Mouse (Mus musculus) heart, postnatal 25 days (tissue): ENCODE measurements around the gene Mmp11. TPM values are rescaled to one million over a fixed set of nuclear protein-coding genes. Genes with fewer than 3 reads are reported as not detected.
"Not testable (repeated sequence)": the region's sequence is repeated elsewhere in the genome, so short reads cannot be mapped to it uniquely, and the experiment has no call there.

Source experiments
- DNase-seq: peaks from one replicate; pipeline ENCODE4 v3.0.0; 2022; ENCODE audit warnings: low spot score
- intact Hi-C: fragments of 180-260 bp; cut with DNase I; formaldehyde crosslinking; loops from one replicate; pipeline ENCODE4 v1.15.1; 2025
- total RNA-seq, 2 experiments: library from RNA; stranded (reverse); gene quantifications; 2 replicates each; pipeline ENCODE4 v1.2.3; 2021

Gene Mmp11
- total RNA-seq, 2 experiments from 2014 or later = 5.0 to 8.1 TPM

DNA sequence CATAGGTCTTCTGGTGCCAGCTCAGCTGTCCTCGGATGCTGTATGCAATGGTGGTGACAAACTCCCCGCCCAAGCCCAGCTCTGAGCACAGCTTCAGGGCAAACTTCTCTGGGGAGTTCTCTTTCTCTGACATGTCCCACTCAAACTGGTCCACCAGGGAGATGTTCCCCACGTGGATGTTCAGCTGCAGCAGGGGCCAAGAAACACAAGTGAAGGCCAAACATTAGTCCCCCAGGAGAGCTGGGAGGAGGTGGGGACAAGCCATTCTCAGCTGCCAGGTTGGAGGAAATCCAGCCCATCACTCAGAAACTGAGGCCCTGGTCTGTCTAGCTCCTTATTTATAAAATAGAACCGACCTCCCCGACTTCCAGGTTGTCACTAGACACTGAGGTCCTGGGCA lies 31.9 kb downstream of the Mmp11 start:
- no peak for DNase-seq
- intact Hi-C loops = no loop called here

- DNase-seq = peak; percentile 72
- intact Hi-C loops = no loop called here
These were observed 37.5 kb downstream of the Mmp11 start for GRCm38 (mm10) chr10:75898846-75899245.

GRCm38 (mm10) chr10:75898039-75898564 lies 38.2 kb downstream of the Mmp11 start:
- no peak for DNase-seq
- intact Hi-C loops = no loop called here

GRCm38 (mm10) chr10:75897373-75897772 lies 38.9 kb downstream of the Mmp11 start:
- DNase-seq = no peak
- intact Hi-C loops = loop anchor here (1.0 kb wide), 1 partner anchor 54 kb away; no protein-coding TSS in a partner anchor

- DNase-seq = no peak
- intact Hi-C loops = no loop called here
These were observed 40.1 kb downstream of the Mmp11 start for GRCm38 (mm10) chr10:75896208-75896607.

DNA sequence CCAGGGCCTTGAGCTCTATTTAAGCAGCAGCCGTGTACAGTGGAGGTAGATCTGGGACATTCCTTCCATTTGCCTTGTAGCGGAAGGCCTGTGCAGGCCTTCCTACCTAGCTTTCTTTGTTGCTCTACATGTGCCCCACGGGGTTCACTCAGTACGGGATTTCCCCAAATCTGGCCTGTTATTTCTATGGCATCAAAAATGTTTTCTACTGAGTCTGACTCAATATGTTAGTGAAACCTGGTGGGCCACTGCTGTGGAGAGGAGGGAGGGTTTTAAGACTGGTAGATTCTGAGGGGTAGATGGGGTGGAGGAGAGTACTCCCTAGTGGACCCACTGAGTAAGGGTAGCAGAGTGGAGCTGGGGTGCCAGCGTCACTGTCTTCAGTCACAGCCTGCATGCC lies 40.6 kb downstream of the Mmp11 start:
- no peak for DNase-seq
- intact Hi-C loops = no loop called here

GRCm38 (mm10) chr10:75894601-75895000 lies 41.7 kb downstream of the Mmp11 start:
- intact Hi-C loops = no loop called here
- DNase-seq = no peak

DNA sequence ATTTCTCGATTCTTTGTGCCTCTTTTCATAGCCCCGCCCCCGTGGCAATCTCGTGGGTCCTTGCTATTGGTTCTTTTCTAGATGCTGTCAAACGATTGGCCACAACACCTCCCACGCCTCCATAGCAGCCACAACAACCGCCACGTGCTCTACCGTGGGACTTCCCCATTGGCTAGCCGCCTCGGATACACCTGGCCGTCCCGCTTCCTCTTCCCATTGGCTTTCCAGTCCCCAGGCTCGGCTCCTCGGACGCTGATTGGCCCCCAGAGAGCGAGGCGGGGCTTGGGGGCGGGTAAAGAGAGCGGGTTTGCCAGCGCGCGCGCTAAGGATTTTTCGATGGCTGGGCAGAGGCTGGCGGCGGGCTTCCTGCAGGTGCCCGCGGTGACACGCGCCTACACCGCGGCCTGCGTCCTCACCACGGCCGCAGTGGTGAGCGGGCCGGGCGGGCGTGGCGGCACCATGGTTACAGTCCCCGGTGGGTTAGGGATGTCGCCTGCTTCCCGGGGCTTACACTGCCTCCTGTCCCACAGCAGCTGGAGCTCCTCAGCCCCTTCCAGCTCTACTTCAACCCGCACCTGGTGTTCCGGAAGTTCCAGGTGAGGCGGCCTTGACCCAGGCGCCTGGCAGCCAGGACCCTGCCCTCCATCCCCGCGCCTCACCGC lies 43.1 kb downstream of the Mmp11 start, which contains the start of gene Derl3:
Gene Derl3 (plus strand): TSS at position 325 of the 662 bp plus-strand sequence.
- intact Hi-C loops = no loop called here
- DNase-seq = peak; percentile 82

DNA sequence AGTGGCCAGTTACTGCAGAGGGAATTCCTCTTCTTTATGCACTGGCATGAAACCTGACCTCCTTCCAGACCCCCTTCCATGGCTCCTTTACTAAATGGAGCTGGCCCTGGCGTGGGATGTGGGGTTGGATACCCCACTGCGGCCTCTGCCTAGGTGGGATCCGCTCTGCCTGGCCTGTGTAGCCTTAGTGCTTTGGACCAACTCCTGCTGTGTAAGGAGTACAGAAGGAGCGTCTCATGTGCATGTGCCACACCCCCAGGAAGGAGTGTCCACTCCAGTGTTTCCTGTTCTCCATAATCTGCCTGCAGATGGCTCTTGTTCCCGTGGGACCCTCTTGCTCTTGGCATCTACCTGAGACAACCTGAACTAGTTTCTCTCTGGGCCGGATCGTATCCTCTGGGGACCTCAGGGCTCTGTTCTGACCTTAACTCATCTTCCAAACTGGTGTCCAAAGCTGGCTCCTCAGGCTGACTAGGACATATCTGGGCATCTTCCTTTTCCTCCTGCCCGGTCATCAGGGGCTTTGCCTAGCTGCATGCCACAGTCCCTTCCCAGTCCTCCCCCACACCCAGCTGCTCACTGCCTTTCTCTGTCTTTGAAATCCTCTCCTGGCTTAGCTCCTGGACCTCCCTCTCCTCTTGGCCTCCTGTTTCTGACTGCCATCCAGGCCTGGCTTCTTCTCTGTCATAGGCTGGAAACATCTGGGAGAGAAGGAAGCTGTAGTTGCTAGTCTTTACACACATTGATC lies 46.7 kb downstream of the Mmp11 start:
- no peak for DNase-seq
- intact Hi-C loops = no loop called here

DNA sequence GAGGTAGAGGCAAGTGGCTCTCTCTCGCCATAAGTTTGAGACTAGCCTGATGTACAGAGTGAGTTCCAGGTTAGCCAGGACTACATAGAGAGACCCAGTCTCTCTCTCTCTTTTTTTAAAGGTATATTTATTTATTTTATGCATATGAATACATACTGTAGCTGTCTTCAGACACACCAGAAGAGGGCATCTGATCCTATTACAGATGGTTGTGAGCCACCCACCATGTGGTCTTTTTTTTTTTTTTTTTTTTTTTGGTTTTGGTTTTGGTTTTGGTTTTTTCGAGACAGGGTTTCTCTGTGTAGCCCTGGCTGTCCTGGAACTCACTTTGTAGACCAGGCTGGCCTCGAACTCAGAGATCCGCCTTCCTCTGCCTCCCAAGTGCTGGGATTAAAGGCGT lies 48.8 kb downstream of the Mmp11 start:
- intact Hi-C loops, DNase-seq: not testable (repeated sequence)

GRCm38 (mm10) chr10:75884742-75885141 lies 51.6 kb downstream of the Mmp11 start:
- intact Hi-C loops = no loop called here
- no peak for DNase-seq

- intact Hi-C loops = loop anchor here (1.0 kb wide), 1 partner anchor 68 kb away; no protein-coding TSS in a partner anchor
- DNase-seq = peak; percentile 64
These were observed 53.1 kb downstream of the Mmp11 start for GRCm38 (mm10) chr10:75883232-75883552.

DNA sequence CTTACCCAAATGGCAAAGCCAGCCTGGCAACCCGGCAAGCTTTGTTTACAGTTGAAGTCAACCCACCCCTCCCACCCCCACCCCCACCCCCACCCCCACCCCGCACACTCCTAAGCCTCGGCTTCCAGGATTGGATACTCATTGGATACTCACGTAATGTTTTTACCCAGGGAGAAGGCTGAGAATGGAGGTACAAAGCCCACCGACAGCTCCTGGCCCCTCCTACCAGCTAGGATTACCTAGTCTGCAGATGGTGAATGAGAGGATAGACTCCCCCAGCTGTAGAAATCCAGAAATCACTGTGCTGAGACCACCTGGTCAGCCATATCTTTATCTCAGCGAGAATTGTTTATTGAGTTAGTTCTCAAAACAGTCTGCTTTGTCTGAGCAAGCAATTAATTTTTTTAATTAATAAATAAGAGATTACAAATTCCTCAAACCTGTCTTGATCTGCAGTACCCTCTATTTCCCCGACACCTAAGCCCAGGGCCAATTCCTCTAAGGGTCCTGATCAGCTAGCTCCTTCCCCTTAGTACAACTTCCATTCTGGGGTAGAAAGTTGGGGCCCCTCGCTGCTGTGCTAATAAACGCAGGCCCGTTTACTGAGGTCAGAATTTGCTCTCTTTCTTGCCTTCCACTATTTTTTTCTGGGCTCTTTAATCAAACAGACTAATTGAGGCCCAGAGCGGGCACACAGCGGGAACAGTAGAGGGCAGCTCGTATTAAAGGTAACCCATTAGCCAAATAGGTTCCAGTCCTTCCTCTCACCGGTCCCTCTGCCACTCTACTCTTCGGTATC lies 53.7 kb downstream of the Mmp11 start:
- intact Hi-C loops = loop anchor here (1.0 kb wide), 1 partner anchor 69 kb away; no protein-coding TSS in a partner anchor
- DNase-seq = no peak

- intact Hi-C loops = no loop called here
- no peak for DNase-seq
These were observed 54.5 kb downstream of the Mmp11 start for GRCm38 (mm10) chr10:75881578-75882432.

DNA sequence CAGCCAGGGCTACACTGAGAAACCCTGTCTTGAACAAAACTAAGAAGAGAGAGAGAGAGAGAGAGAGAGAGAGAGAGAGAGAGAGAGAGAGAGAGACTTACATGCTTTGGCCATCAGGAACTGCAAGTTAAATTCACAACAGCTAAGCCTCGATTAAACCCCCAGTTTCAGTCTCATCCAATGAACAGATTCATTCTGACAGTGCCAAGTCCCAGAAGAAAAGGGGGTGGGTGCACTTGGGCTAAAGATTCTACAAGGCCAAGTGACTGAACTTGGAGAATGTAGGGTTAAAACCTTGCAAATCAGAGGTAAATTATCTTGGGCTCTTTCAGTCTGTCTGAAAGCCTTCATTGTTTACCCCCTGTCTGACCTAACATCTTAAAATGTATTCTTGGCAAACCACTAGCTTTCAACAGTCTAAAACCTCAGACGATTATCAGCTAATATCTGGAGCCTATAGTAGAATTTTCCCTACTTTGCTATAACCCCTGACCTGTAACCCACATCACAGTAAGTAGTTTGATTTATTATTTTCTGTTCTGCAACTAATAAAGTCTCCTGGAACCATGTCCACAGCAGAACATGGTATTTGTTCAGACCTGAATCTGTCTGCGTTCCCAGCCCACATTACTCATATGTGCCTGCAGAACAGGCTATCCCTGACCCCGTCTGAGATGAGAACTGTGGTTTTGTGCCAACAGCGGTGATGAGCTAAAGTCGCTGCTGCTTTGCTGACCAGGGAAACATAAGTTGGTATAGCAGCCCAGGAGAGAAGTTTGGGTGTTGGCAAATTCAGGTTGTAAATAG lies 55.3 kb downstream of the Mmp11 start:
- intact Hi-C loops = no loop called here
- no peak for DNase-seq

GRCm38 (mm10) chr10:75880351-75880750 lies 55.9 kb downstream of the Mmp11 start:
- intact Hi-C loops = no loop called here
- DNase-seq = no peak

DNA sequence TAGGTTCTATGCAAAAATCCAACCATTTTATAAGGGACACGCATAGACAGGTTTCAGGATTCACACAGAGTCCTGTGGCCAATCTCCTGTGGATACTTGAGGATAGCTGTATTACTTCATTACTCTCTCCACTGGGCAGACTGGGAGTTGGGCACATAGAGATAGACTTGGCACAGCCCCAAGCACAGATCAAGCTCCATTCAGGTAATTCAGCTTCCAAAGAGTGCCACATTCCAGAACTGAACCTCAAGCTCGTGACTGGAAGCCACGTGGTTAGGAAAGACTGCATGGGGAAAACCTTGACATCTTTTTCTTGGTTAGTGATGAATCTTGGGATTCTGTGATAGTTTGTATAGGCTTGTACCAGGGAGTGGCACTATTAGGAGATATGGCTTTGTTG lies 57.5 kb downstream of the Mmp11 start:
- no peak for DNase-seq
- intact Hi-C loops = no loop called here

DNA sequence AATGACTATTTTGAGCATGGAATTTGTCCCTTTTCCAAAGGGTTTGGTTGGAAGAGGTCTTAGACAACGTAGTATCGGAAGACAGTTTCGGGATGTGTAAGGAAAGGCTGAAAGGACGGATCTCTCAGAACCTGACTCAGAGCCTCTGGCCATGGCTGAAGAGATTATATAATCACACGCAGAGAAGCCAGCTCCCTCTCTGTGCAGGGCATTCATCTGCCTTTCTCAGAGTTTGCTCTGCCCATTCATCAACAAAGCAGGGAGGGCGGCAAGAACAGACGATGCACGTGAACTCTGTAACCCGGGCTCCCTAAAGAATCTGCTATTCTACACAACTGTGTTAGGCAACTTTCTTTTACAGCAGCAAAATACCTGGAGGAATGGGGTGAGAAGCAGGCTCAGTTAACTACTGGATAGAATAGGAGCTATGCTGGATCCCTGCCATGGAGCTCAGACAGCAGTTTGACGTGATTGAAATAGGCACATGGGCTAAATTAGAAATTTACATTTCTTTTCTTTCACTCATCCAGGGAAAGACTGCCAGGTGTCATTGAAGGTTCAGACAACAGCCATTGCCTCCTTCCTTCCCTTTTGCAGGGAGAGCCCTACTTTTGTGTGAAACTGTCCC lies 62.6 kb downstream of the Mmp11 start:
- no peak for DNase-seq
- intact Hi-C loops = no loop called here
